Mouse (Mus musculus) liver, embryonic 14.5 days (tissue): ENCODE measurements around the gene Lrp8.

ENCODE experiments used
- CTCF ChIP-seq: IDR thresholded peaks from 2 replicates; pipeline ENCODE4 v1.5.1; 2016; ENCODE audit warnings: antibody characterized with exemption, low read depth, control low read depth
- EP300 ChIP-seq: IDR thresholded peaks from 2 replicates; pipeline ENCODE4 v1.6.1; 2016; ENCODE audit warnings: antibody characterized with exemption, low read depth

DNA sequence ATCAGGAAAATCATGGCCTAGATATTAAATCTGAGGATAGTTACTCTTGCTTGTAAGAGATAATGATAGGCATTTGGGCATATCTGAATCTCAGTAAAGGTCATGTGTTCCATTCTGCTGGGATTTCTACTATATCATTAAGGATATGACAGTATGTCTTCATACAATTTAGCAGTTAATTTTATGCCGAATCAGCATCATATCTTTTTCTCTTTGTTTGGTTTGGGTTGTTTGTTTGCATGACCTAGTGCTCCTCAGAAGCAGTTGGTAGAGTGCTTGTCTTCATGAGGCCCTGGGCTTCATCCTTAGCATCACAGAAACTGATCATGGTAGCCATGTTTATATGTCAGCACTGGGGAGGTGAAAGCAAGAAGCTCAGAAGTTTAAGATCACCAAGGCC, 79.6 kb downstream of the Lrp8 start:
- TF ChIP-seq CTCF (no peak), EP300 (no peak)
